Mouse (Mus musculus) neural tube, embryonic 15.5 days (tissue): ENCODE results near the gene Defb23. TPM values are rescaled to one million over a fixed set of nuclear protein-coding genes. Genes with fewer than 3 reads are reported as not detected.
"Not testable (repeated sequence)": the region's sequence is repeated elsewhere in the genome, so short reads cannot be mapped to it uniquely, and the experiment has no call there.

Experiments used
- ATAC-seq: fragments of 200-750 bp; cut with Nextera tagmentation; 2 replicates; pipeline ENCODE4 v1.8.0; 2017; ENCODE audit warnings: mild to moderate bottlenecking, moderate TSS enrichment, moderate library complexity; ENCODE audit not compliant: low FRiP score
- H3K27ac ChIP-seq: fragments of 300-500 bp; sonication (generic); replicated peaks from 2 replicates; pipeline ENCODE4 v1.5.1; 2015; ENCODE audit warnings: mild to moderate bottlenecking, inconsistent platforms
- H3K27me3 ChIP-seq: fragments of 300-500 bp; sonication (generic); replicated peaks from 2 replicates; pipeline ENCODE4 v1.6.1; 2015; ENCODE audit warnings: inconsistent platforms
- H3K36me3 ChIP-seq: fragments of 300-500 bp; sonication (generic); 2 replicates; pipeline ENCODE4 v1.6.1; 2015; ENCODE audit warnings: inconsistent platforms
- H3K4me1 ChIP-seq: fragments of 300-500 bp; sonication (generic); 2 replicates; pipeline ENCODE4 v1.6.1; 2015; ENCODE audit warnings: inconsistent platforms
- H3K4me2 ChIP-seq: fragments of 300-500 bp; sonication (generic); 2 replicates; pipeline ENCODE4 v1.6.1; 2015; ENCODE audit warnings: inconsistent platforms, mild to moderate bottlenecking, moderate library complexity
- H3K4me3 ChIP-seq: fragments of 300-500 bp; sonication (generic); replicated peaks from 2 replicates; pipeline ENCODE4 v1.5.1; 2015; ENCODE audit warnings: mild to moderate bottlenecking, inconsistent platforms
- H3K9ac ChIP-seq: fragments of 300-500 bp; sonication (generic); replicated peaks from 2 replicates; pipeline ENCODE4 v1.6.1; 2015; ENCODE audit warnings: mild to moderate bottlenecking, inconsistent platforms
- H3K9me3 ChIP-seq: fragments of 300-500 bp; sonication (generic); replicated peaks from 2 replicates; pipeline ENCODE4 v1.6.1; 2016; ENCODE audit warnings: inconsistent platforms
- WGBS: fragments of 180-500 bp; shearing (Covaris S2); methylation state at CpG from one replicate; pipeline ENCODE4 v1.1.7; 2015; ENCODE audit warnings: mixed read lengths; 5-methylcytosine and 5-hydroxymethylcytosine counted together
- polyA plus RNA-seq: library from polyadenylated mRNA; unstranded; fragments of >200 nt; fragmentation: Nextera tagmentation; extraction: Ambion mirVana; gene quantifications from 2 replicates; pipeline ENCODE4 v1.2.1, GENCODE M21; 2015

Defb23 gene
- polyA plus RNA-seq, 1 experiment from 2014 or later: not detected

DNA sequence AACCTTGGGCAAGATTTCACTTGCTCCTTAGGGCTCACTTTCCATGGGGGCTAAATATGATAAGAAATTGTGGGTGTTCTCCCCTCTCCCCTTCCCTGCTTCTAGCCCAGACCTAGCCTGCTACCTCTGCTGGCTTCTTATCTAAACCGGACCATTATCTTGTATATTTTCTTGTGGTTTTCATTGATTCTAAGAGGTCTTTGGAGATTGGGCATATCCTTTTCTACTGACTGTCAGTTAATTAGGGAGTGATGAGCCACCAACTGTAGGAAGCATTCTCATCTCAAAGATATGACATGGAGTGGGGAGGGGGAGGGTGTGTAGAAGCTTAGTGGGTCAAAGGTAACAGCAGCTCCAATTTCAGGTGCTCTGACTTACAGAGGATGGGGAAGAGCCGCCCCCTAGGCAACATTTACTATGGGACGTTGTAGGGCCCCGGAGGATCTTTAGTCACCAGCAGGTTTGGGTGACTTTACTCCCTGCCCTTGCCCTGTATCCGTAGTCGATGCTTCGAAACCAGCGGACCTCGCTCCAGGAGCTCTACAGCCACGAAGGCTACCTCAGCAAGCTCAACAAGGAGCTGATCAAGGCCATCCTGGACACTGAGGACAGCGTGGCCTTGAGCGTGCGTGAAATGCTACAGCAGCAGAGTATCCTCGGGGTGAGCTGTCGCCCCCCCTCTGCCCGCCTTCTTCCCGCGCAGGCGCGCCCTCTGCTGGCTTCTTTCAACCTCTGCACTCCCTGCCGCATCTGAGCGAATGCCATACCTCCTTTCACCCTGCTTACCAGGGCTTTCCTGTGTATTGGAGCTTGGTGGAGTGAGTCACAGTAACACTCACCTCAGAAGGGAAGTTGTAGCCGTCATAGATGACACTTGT, 27.2 kb downstream of the Defb23 start:
- Histone ChIP-seq H3K9ac (peak overlapping the region; percentile 47), H3K27me3 (no peaks in the 10 kb centered on the region; the same call in 1 of the 2 replicates), H3K4me3 (peak overlapping the region; percentile 27), H3K27ac (0 out of 2 replicates have a peak overlapping the region, but pooled peaks have one; percentile 20), H3K36me3 (no peaks in the 10 kb centered on the region), H3K4me2 (peak overlapping the region; percentile 61), H3K9me3 (no peaks in the 10 kb centered on the region), H3K4me1 (peaks cover 5% of the 10 kb centered on the region; the same call in 1 of the 2 replicates)
- WGBS: 3% methylated on average over 22 of the region's 23 CpGs
- ATAC-seq: peak; percentile 93

DNA sequence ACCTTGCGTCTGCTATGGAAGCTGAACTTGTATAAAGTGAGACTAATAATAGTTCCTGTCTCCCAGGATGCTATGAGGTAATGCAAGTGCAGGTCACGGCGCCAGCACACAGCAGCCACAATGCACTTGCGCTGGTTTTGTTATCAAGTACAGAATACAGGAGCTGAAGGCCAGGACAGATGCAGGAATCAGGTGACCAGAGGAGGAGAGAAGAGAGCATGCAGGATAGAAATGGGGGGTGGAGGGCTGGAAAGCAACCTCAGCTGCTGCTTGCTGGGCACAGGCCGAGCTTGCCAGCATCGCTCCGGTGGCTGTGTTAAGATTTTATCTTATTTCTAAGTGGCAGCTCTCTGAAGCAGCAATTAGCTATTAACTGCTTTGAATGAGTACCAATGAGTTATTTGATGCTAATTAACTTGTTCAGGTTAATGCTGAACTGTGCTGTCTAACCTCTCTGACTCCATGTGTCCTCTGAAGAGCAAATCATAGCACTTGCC, 28.0 kb downstream of the Defb23 start:
- 0 out of 2 replicates have a peak overlapping the region, but pooled peaks have one; percentile 3 for H3K27ac ChIP-seq

DNA sequence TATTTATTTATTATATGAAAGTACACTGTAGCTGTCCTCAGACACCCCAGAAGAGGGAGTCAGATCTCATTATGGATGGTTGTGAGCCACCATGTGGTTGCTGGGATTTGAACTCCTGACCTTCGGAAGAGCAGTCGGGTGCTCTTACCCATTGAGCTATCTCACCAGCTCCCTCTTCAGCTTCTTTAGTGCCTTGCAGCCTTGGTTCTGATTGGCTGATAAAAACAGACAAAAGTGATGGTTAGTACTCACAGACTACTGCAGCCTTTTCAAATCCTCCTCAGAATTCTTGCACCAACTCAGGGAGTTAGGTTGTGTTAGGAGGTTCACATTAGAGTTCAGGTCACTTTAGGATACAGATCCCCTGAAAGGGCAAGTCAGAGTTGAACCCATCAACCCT, 35.9 kb downstream of the Defb23 start:
- not testable (repeated sequence) for ATAC-seq, H3K4me2 ChIP-seq, H3K27me3 ChIP-seq, H3K4me1 ChIP-seq, H3K4me3 ChIP-seq, H3K9ac ChIP-seq, H3K9me3 ChIP-seq, H3K27ac ChIP-seq, H3K36me3 ChIP-seq
- WGBS: 87% methylated on average over 2 of the region's 2 CpGs

More for the DNA sequence above, 28.0 kb downstream of the Defb23 start:
- Histone ChIP-seq H3K27me3 (no peaks in the 10 kb centered on the region; the same call in 1 of the 2 replicates), H3K9me3 (no peaks in the 10 kb centered on the region), H3K4me2 (no peak overlapping the region), H3K9ac (no peak overlapping the region), H3K4me3 (no peak overlapping the region), H3K36me3 (no peaks in the 10 kb centered on the region), H3K4me1 (peaks cover 5% of the 10 kb centered on the region; the same call in 1 of the 2 replicates)
- WGBS: 59% methylated on average over 7 of the region's 7 CpGs
- 0 out of 2 replicates have a peak, but pooled peaks have one; percentile 13 for ATAC-seq

GRCm38 (mm10) chr2:152427493-152427892, 36.9 kb downstream of the Defb23 start:
- no peaks in the 10 kb centered on the region for H3K36me3 ChIP-seq
- H3K9me3 ChIP-seq: no peaks in the 10 kb centered on the region
- H3K4me3 ChIP-seq: no peak overlapping the region
- ATAC-seq: no peak
- H3K4me1 ChIP-seq: peaks cover 8% of the 10 kb centered on the region
- H3K4me2 ChIP-seq: peak overlapping the region; percentile 38
- H3K27me3 ChIP-seq: no peaks in the 10 kb centered on the region
- 9% methylated on average over 12 of the region's 12 CpGs for WGBS
- no peak overlapping the region for H3K27ac ChIP-seq
- no peak overlapping the region for H3K9ac ChIP-seq

DNA sequence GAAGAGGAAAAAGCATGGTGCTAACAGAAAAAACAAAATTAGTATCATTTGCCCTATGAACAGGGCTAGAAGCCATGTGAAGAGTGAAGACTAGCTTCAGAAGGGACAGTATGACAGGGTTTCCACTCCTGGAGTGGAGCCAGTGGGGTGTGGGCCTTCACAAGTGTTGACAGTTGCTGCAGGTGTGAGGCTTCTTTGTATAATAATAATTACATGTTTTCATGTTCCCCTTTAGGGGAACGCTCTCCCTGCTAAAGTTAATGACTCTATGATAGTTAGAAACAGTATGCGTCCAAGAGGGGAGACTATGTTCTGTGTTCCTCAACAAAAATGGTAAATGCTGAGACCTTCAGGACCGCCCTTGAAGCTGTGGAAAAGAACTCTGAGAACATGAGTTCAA, 48.6 kb downstream of the Defb23 start:
- Histone ChIP-seq H3K27ac (peak overlapping the region; percentile 98), H3K4me1 (peaks cover 39% of the 10 kb centered on the region), H3K27me3 (no peaks in the 10 kb centered on the region), H3K36me3 (no peaks in the 10 kb centered on the region; the same call in 1 of the 2 replicates), H3K9me3 (no peaks in the 10 kb centered on the region), H3K4me3 (peak overlapping the region; percentile 86), H3K9ac (0 out of 2 replicates have a peak overlapping the region, but pooled peaks have one; percentile 86), H3K4me2 (peak overlapping the region; percentile 91)
- no peak for ATAC-seq
- 96% methylated on average over 3 of the region's 3 CpGs for WGBS

DNA sequence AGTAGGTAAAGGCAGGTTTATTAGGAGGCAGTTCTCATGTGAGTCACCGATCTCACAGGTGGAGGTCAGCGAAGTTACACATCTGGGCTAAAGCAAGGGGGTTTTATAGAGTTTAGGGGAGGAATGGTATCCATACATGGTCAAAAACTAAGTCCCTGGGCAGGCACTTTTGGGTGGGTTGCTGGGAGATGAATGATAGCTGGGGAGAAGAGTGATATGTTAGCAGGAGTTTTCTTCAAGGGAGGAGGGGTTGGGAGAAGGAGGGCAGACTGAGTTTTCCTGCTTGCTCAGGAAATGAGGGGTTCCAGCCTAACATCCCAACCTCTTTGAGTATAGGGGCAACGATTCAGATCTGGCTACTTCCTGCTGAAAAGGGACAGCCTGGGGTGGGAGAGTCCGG, 49.1 kb downstream of the Defb23 start, which contains the start of gene 6820408C15Rik:
TSS of gene 6820408C15Rik (plus strand) at position 301 of the 400 bp plus-strand sequence.
- H3K27me3 ChIP-seq: no peaks in the 10 kb centered on the region
- WGBS: 28% methylated on average over 4 of the region's 4 CpGs

DNA sequence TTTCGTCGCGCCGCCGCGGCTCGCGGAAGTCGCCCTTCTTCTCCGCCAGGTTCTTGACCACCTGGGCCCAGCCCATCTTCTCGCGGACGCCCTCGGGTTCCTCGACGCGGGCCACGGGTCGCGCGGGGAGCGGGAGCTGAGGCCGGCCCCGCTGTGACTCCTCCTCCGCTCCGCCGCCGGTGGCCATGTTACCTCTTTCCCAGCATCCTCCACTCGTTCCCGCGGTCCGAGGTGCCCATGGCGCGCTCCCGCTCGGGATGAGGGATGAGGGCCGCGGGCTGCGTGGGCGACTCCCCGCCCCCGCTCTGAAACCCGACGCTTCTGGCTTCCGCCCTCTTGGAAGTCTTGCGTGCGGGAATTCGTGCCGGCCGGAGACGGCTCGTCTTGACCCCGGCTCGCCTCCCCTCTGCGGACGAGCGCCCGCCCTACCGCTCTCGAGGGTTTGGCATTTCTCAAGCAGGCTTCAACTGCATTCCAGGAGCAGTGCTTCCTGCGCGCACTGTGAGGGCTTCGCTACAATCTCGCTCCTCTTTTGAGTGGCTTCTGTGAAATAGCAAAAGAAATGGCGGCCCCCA, 49.7 kb downstream of the Defb23 start, which contains the start of gene Zcchc3:
TSS of gene Zcchc3 (minus strand) at position 437 of the 575 bp plus-strand sequence.
- under 1% methylated on average over 58 of the region's 65 CpGs for WGBS
- Histone ChIP-seq H3K4me1 (peaks cover 50% of the 10 kb centered on the region), H3K4me2 (peak within 1 kb of the TSS; percentile 91), H3K9ac (peak within 1 kb of the TSS; percentile 86), H3K27me3 (no peaks in the 10 kb centered on the region), H3K4me3 (peak within 1 kb of the TSS; percentile 86), H3K27ac (peak within 1 kb of the TSS; percentile 98), H3K9me3 (no peaks in the 10 kb centered on the region), H3K36me3 (no peaks in the 10 kb centered on the region; the same call in 1 of the 2 replicates)
- ATAC-seq: peak; percentile 87

More for the DNA sequence above, 49.1 kb downstream of the Defb23 start, which contains the start of gene 6820408C15Rik:
- Histone ChIP-seq H3K36me3 (no peaks in the 10 kb centered on the region; the same call in 1 of the 2 replicates), H3K4me3 (peak within 1 kb of the TSS; percentile 86), H3K27ac (peak within 1 kb of the TSS; percentile 98), H3K9ac (peak within 1 kb of the TSS; percentile 86), H3K4me2 (peak within 1 kb of the TSS; percentile 91), H3K4me1 (peaks cover 44% of the 10 kb centered on the region), H3K9me3 (no peaks in the 10 kb centered on the region)
- ATAC-seq: peak; percentile 1; the same call in 1 of the 2 replicates

GRCm38 (mm10) chr2:152413765-152414584, 50.4 kb downstream of the Defb23 start:
- H3K9ac ChIP-seq: peak overlapping the region; percentile 86
- H3K36me3 ChIP-seq: no peaks in the 10 kb centered on the region; the same call in 1 of the 2 replicates
- H3K4me2 ChIP-seq: peak overlapping the region; percentile 91
- no peaks in the 10 kb centered on the region for H3K9me3 ChIP-seq
- H3K27ac ChIP-seq: peak overlapping the region; percentile 98
- peaks cover 51% of the 10 kb centered on the region for H3K4me1 ChIP-seq
- peak; percentile 43; the same call in 1 of the 2 replicates for ATAC-seq
- H3K27me3 ChIP-seq: no peaks in the 10 kb centered on the region
- under 1% methylated on average over 85 of the region's 86 CpGs for WGBS
- H3K4me3 ChIP-seq: peak overlapping the region; percentile 86

- H3K27ac ChIP-seq: peak overlapping the region; percentile 98
- H3K4me1 ChIP-seq: peaks cover 51% of the 10 kb centered on the region
- H3K4me3 ChIP-seq: peak overlapping the region; percentile 86
- peak overlapping the region; percentile 86 for H3K9ac ChIP-seq
- H3K27me3 ChIP-seq: no peaks in the 10 kb centered on the region
- H3K4me2 ChIP-seq: peak overlapping the region; percentile 91
- 2% methylated on average over 21 of the region's 21 CpGs for WGBS
- no peaks in the 10 kb centered on the region for H3K9me3 ChIP-seq
- H3K36me3 ChIP-seq: no peaks in the 10 kb centered on the region; the same call in 1 of the 2 replicates
- no peak for ATAC-seq
These were observed 51.2 kb downstream of the Defb23 start for GRCm38 (mm10) chr2:152413158-152413764.

DNA sequence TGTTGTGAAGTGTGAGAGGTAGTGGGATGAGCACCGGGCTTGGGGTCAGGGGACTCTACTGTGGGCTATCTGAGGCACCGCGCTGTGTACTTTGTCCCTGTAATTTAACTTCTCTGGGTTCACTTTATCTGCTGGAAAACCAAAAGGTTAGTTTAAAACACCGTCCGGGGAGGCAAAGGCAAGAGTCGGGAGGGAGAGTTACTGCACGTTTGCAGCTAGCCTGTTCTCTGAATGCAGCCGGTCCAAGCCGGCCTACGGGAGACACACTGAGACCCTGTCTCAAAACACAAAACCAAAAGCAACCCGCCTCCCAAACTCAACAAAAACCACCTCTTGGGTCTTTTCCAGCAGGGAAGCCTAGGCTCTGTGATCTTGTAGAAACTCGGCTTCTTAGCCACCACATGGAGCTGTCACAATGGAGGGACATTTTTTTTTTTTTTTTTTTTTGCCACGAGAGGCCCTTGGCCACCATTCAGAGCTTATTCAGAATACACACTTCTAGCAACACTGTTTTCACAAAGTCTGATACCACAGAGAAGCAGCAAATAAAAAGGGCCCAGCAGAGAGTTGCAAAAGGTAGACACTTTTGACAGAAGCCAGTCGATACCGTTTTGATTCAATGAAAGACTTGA, 51.8 kb downstream of the Defb23 start:
- 5% methylated on average over 15 of the region's 15 CpGs for WGBS
- ATAC-seq: no peak

More for the DNA sequence above, 51.8 kb downstream of the Defb23 start:
- Histone ChIP-seq H3K9ac (peak overlapping the region; percentile 86), H3K27me3 (no peaks in the 10 kb centered on the region), H3K36me3 (no peaks in the 10 kb centered on the region; the same call in 1 of the 2 replicates), H3K27ac (peak overlapping the region; percentile 98), H3K4me1 (peaks cover 51% of the 10 kb centered on the region), H3K4me2 (peak overlapping the region; percentile 91), H3K9me3 (no peaks in the 10 kb centered on the region), H3K4me3 (peak overlapping the region; percentile 86)
